ENCODE assay signal across 7 mouse cellular contexts in the genomic region with DNA sequence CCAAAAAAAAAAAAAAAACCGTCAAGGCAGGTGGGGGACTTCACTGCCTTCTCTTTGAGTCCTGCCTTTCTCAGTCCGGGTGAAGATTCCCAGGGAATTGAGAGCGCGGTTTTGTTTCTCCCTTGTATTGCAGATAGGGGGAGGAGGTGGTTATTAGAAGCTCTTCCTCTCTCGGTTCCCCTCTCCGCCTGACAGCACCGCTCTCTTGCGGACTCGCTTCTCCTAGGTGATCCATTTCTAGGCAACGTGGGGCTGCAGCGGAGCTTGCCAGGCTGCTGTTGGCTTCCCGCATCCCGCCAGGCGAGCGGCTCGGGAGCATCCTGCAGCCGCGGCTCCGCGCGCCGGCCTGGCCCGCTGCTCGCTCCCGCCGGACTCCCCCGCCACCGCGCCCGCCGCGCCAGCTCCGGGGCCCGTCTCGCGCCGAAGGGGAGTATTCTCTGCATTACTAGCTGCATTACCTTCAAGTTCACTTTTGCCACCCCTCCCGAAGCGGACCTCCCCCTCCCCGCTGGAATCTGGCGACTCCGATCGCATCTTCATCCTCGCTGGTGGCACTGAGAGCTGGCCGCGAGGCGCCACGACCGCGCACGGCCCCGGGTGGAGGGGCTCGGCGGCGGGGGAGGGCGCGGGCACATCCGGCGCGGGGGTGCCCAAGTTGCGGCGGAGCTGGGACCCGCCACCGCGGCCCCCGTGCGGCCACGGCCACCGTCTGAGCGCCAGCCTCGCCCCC. TPM values are rescaled to one million over a fixed set of nuclear protein-coding genes. Genes with fewer than 3 reads are reported as not detected.
A peak's percentile ranks its signal among the peaks of the same experiment; 100 is the strongest.
DNase-seq lines count a peak whose midpoint lies in the region; ATAC-seq and TF ChIP-seq lines count a peak whose summit lies in the region.

A gene (plus strand): TSS at position 51 of the 730 bp plus-strand sequence.

- H3K4me3 ChIP-seq in ES-Bruce4 (ENCODE audit: low read depth, low read length), result peak within 1 kb of the TSS; percentile 58
- H3K4me3 ChIP-seq in embryonic facial prominence, embryonic 13.5 days, result peak within 1 kb of the TSS; percentile 69
- H3K4me3 ChIP-seq in hindbrain, embryonic 11.5 days (ENCODE audit: low read depth, low read length), result peak within 1 kb of the TSS; percentile 80
- peak within 1 kb of the TSS; percentile 83 for H3K4me3 ChIP-seq in midbrain, embryonic 14.5 days (replicated peaks; ENCODE audit: low read depth, low read length)

- no peaks in the 10 kb centered on the region for H3K4me1 ChIP-seq in ES-Bruce4 (ENCODE audit: control insufficient read depth, insufficient read depth, low read length)
- peaks cover 8% of the 10 kb centered on the region; the same call in 1 of the 2 replicates for H3K4me1 ChIP-seq in embryonic facial prominence, embryonic 13.5 days
- no peaks in the 10 kb centered on the region for H3K4me1 ChIP-seq in hindbrain, embryonic 11.5 days (replicated peaks; ENCODE audit: control insufficient read depth, insufficient read depth, low read length)
- H3K4me1 ChIP-seq in midbrain, embryonic 14.5 days (ENCODE audit: control insufficient read depth, insufficient read depth, low read length), result peaks cover 9% of the 10 kb centered on the region

- peak; percentile 33; the same call in 1 of the 2 replicates for ATAC-seq in embryonic facial prominence, embryonic 13.5 days (ENCODE audit: insufficient number of reproducible peaks, insufficient read depth, low FRiP score, low TSS enrichment, low read depth)
- ATAC-seq in hindbrain, embryonic 11.5 days (ENCODE audit: low FRiP score), result peak; percentile 69
- peak; percentile 70 for ATAC-seq in midbrain, embryonic 14.5 days (ENCODE audit: low FRiP score, low TSS enrichment)

- peaks cover 19% of the 10 kb centered on the region for H3K27me3 ChIP-seq in ES-Bruce4 (ENCODE audit: control insufficient read depth, insufficient read depth, low read length, poor library complexity, severe bottlenecking)
- peaks cover 63% of the 10 kb centered on the region for H3K27me3 ChIP-seq in embryonic facial prominence, embryonic 13.5 days
- H3K27me3 ChIP-seq in hindbrain, embryonic 11.5 days (ENCODE audit: control insufficient read depth, insufficient read depth, low read length), result no peaks in the 10 kb centered on the region; the same call in 1 of the 2 replicates
- H3K27me3 ChIP-seq in midbrain, embryonic 14.5 days (ENCODE audit: control insufficient read depth, insufficient read depth, low read length), result no peaks in the 10 kb centered on the region

- DNase-seq in WW6 (ENCODE audit: low read depth, low spot score), result peak; percentile 16
- DNase-seq in hindbrain, embryonic 11.5 days (ENCODE audit: low spot score), result peak; percentile 73
- peak; percentile 62 to 65 for DNase-seq in left cerebral cortex, postnatal 14 days (ENCODE audit: low spot score in 2 of 2)
- peak; percentile 86 for DNase-seq in midbrain, embryonic 14.5 days
- peak; percentile 13 for DNase-seq in testis, postnatal 14 days (ENCODE audit: low spot score)

- H3K27ac ChIP-seq in ES-Bruce4 (ENCODE audit: insufficient read depth, low read length), result no peak within 1 kb of the TSS
- no peak within 1 kb of the TSS for H3K27ac ChIP-seq in embryonic facial prominence, embryonic 13.5 days
- peak within 1 kb of the TSS; percentile 82 for H3K27ac ChIP-seq in hindbrain, embryonic 11.5 days (ENCODE audit: low read depth, low read length)
- peak within 1 kb of the TSS; percentile 85 for H3K27ac ChIP-seq in midbrain, embryonic 14.5 days (replicated peaks; ENCODE audit: low read depth, low read length)

- peak within 1 kb of the TSS; percentile 48 for H3K9ac ChIP-seq in ES-Bruce4 (ENCODE audit: low read depth, poor library complexity, severe bottlenecking)
- peak within 1 kb of the TSS; percentile 72 for H3K9ac ChIP-seq in embryonic facial prominence, embryonic 13.5 days
- peak within 1 kb of the TSS; percentile 78 for H3K9ac ChIP-seq in hindbrain, embryonic 11.5 days (ENCODE audit: low read depth, low read length)
- peak within 1 kb of the TSS; percentile 86 for H3K9ac ChIP-seq in midbrain, embryonic 14.5 days (replicated peaks; ENCODE audit: low read length)

- TF ChIP-seq CTCF in ES-Bruce4 (IDR thresholded peaks at IDR 0.05; ENCODE audit: low read depth, low read length), result no peak

- intact Hi-C loops in left cerebral cortex, postnatal 14 days (cut with DNase I), result loop anchor here (5.0 to 10.0 kb wide), 2 partner anchors 1391 to 1901 kb away; no protein-coding TSS in a partner anchor

- WGBS in embryonic facial prominence, embryonic 13.5 days, result 1% methylated on average over 71 of the region's 71 CpGs
- under 1% methylated on average over 71 of the region's 71 CpGs for WGBS in hindbrain, embryonic 11.5 days
- whole genome bisulfite sequencing in midbrain, embryonic 14.5 days, result under 1% methylated on average over 68 of the region's 71 CpGs

- H3K4me2 ChIP-seq in embryonic facial prominence, embryonic 13.5 days, result peak within 1 kb of the TSS; percentile 97
- H3K4me2 ChIP-seq in hindbrain, embryonic 11.5 days (replicated peaks; ENCODE audit: low read depth, low read length), result peak within 1 kb of the TSS; percentile 83
- H3K4me2 ChIP-seq in midbrain, embryonic 14.5 days (ENCODE audit: low read length), result peak within 1 kb of the TSS; percentile 88

- H3K9me3 ChIP-seq in ES-Bruce4 (replicated peaks; ENCODE audit: control insufficient read depth, insufficient read depth, low read length, poor library complexity, severe bottlenecking), result no peaks in the 10 kb centered on the region
- H3K9me3 ChIP-seq in embryonic facial prominence, embryonic 13.5 days, result no peaks in the 10 kb centered on the region
- H3K9me3 ChIP-seq in hindbrain, embryonic 11.5 days (ENCODE audit: control insufficient read depth, low read length), result no peaks in the 10 kb centered on the region
- no peaks in the 10 kb centered on the region for H3K9me3 ChIP-seq in midbrain, embryonic 14.5 days (ENCODE audit: control insufficient read depth, low read length)

- H3K36me3 ChIP-seq in ES-Bruce4 (ENCODE audit: control insufficient read depth, insufficient read depth, low read length, poor library complexity, severe bottlenecking), result no peaks in the 10 kb centered on the region
- H3K36me3 ChIP-seq in embryonic facial prominence, embryonic 13.5 days, result no peaks in the 10 kb centered on the region
- H3K36me3 ChIP-seq in hindbrain, embryonic 11.5 days (ENCODE audit: control insufficient read depth, insufficient read depth, low read length), result no peaks in the 10 kb centered on the region
- H3K36me3 ChIP-seq in midbrain, embryonic 14.5 days (ENCODE audit: control insufficient read depth, insufficient read depth, low read length), result no peaks in the 10 kb centered on the region

- TF ChIP-seq POLR2A in ES-Bruce4 (IDR thresholded peaks at IDR 0.05; ENCODE audit: insufficient read depth, low read length), result no peak

- TF ChIP-seq EP300 in ES-Bruce4 (IDR thresholded peaks at IDR 0.05; ENCODE audit: insufficient read depth, low read depth, low read length), result no peak

RNA-seq across cellular contexts. Expression of the gene that starts here (rescaled TPM):
- 0.15 TPM in 1 of 2 replicates, not detected in the other for polyA plus RNA-seq in ES-Bruce4 (2011; ENCODE audit: insufficient read depth, insufficient read length, low read depth, missing spikeins)
- 1.5 and 2.0 TPM in 2 replicates for polyA plus RNA-seq in embryonic facial prominence, embryonic 13.5 days (2015; fragmentation: Nextera tagmentation; extraction: Ambion mirVana)
- polyA plus RNA-seq in hindbrain, embryonic 11.5 days (2014; fragmentation: Nextera tagmentation; extraction: Ambion mirVana), result 4.0 and 5.5 TPM in 2 replicates
- 10 to 100 TPM; 23.2 to 23.9 TPM for total RNA-seq in left cerebral cortex, postnatal 14 days (2021)
- polyA plus RNA-seq in midbrain, embryonic 14.5 days (2014; fragmentation: Nextera tagmentation; extraction: Ambion mirVana), result 14.5 and 16.0 TPM in 2 replicates

Comparison
In these comparisons a context has a peak if more than half of its experiments do, and no peak if none do; other contexts are left out.
1. H3K27ac ChIP-seq: peak in hindbrain, embryonic 11.5 days (single experiment) and midbrain, embryonic 14.5 days (single experiment); none in ES-Bruce4 (single experiment) and embryonic facial prominence, embryonic 13.5 days (single experiment).
2. DNase-seq: peak in every context shown above with its lines; median percentile 86 in midbrain, embryonic 14.5 days; 73 in hindbrain, embryonic 11.5 days; 64 in left cerebral cortex, postnatal 14 days; 16 in WW6; 13 in testis, postnatal 14 days.
3. Peak in every context shown above with its lines, with median percentiles within 50 percentile points of each other: H3K4me3 ChIP-seq, H3K9ac ChIP-seq, ATAC-seq and H3K4me2 ChIP-seq.